Mouse (Mus musculus): ENCODE measurements around the gene Ssbp2.

- no peak for TF ChIP-seq POLR2A (IDR thresholded peaks at IDR 0.05; ENCODE audit: control insufficient read depth, extremely low read depth, insufficient read depth, low read length, poor library complexity)
- TF ChIP-seq CTCF (IDR thresholded peaks at IDR 0.05; ENCODE audit: borderline replicate concordance, control insufficient read depth, extremely low read depth, insufficient read depth, low read length, poor library complexity) = no peak
These were observed 29.2 kb upstream of the Ssbp2 start for GRCm38 (mm10) chr13:91430867-91431266.

Measured in thymus, adult 2 months (tissue).